Comparison of ENCODE assay signal across 8 mouse cellular contexts in the genomic region with DNA sequence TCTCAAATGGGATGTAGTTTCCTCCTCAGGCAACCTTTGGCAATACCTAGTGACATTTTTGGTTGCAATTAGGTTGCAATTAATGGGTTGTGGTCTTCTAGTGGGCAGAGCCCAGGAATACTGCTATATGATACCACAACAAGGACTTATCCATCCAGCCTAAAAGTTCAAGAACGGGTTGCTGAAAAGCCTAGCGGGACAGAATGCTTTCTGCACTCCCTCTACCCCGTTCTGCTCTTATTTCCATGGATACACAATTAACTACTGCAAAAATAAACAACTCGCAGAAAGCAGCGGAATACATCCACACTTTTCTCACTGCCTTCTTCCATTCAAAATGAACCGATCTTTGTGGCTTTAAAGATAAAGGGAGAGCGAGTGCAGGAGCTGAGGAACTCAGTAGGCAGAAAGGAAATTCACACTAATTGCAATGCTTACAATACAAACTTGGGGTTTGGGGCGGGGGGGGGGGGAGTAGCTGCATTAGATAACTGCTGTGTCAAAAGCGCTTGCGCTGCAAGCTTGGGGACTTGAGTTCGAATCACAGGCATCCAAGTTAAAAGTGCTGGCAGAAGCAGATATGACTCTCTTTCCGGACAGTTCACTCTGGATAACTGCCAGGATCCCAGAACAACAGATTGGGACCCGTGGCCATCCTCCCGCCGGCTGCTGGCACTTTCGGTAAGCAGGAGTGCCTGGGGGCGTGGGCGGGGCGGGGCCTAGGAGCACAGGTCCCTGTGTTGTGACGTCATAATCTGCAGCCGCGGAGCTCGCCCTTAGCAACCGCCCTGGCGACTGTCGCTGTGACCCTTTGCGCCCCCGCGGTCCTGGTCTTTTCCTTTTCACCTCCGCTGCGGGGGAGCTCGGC. TPM values are rescaled to one million over a fixed set of nuclear protein-coding genes. Genes with fewer than 3 reads are reported as not detected.
DNase-seq lines count a peak whose midpoint lies in the region; ATAC-seq and TF ChIP-seq lines count a peak whose summit lies in the region.

A gene (plus strand): TSS at position 766 of the 868 bp plus-strand sequence.

- peak within 1 kb of the TSS; percentile 74 for H3K4me2 ChIP-seq in intestine, postnatal 0 days (replicated peaks; ENCODE audit: low read depth)

- peak within 1 kb of the TSS; percentile 52 for H3K9ac ChIP-seq in intestine, postnatal 0 days (ENCODE audit: low read depth, low read length)

- intact Hi-C loops in left cerebral cortex, postnatal 36 days (cut with DNase I) = loop anchor here (5.0 kb wide), 1 partner anchor 55 kb away; no protein-coding TSS in a partner anchor

- peak; percentile 93 for DNase-seq in adrenal gland, postnatal 14 days
- peak; percentile 95 for DNase-seq in embryonic facial prominence, embryonic 10.5 days (ENCODE audit: low spot score)
- DNase-seq in left cerebral cortex, postnatal 36 days (ENCODE audit: low spot score in 2 of 2) = peak; percentile 87 to 90
- DNase-seq in midbrain, embryonic 10.5 days (ENCODE audit: low spot score) = peak; percentile 93
- DNase-seq in right cerebral cortex, postnatal 36 days (ENCODE audit: low spot score in 2 of 2) = peak; percentile 83 to 85
- DNase-seq in urinary bladder, postnatal 4 days (ENCODE audit: low spot score in 2 of 2) = peak; percentile 76 to 81

- WGBS in embryonic facial prominence, embryonic 10.5 days = 4% methylated on average over 32 of the region's 32 CpGs
- WGBS in intestine, postnatal 0 days = 3% methylated on average over 32 of the region's 32 CpGs
- 5% methylated on average over 32 of the region's 32 CpGs for WGBS in midbrain, embryonic 10.5 days

- ATAC-seq in granulocyte monocyte progenitor cell, adult 5-6 weeks (replicated peaks; ENCODE audit: poor library complexity, severe bottlenecking) = peak; percentile 100
- peak; percentile 91 for ATAC-seq in intestine, postnatal 0 days

- peaks cover 7% of the 10 kb centered on the region; the same call in 1 of the 2 replicates for H3K9me3 ChIP-seq in embryonic facial prominence, embryonic 10.5 days
- H3K9me3 ChIP-seq in intestine, postnatal 0 days (ENCODE audit: control insufficient read depth) = no peaks in the 10 kb centered on the region
- no peaks in the 10 kb centered on the region for H3K9me3 ChIP-seq in midbrain, embryonic 10.5 days (replicated peaks)

- peak within 1 kb of the TSS; percentile 87 for H3K27ac ChIP-seq in embryonic facial prominence, embryonic 10.5 days (replicated peaks)
- no peak within 1 kb of the TSS for H3K27ac ChIP-seq in intestine, postnatal 0 days (ENCODE audit: low read depth, low read length)
- H3K27ac ChIP-seq in midbrain, embryonic 10.5 days (replicated peaks) = peak within 1 kb of the TSS; percentile 89

- peaks cover under 1% of the 10 kb centered on the region; the same call in 1 of the 2 replicates for H3K36me3 ChIP-seq in embryonic facial prominence, embryonic 10.5 days (replicated peaks)
- H3K36me3 ChIP-seq in intestine, postnatal 0 days (ENCODE audit: control insufficient read depth, insufficient read depth) = no peaks in the 10 kb centered on the region
- H3K36me3 ChIP-seq in midbrain, embryonic 10.5 days = peaks cover under 1% of the 10 kb centered on the region; the same call in 1 of the 2 replicates

- H3K4me3 ChIP-seq in embryonic facial prominence, embryonic 10.5 days = peak within 1 kb of the TSS; percentile 89
- peak within 1 kb of the TSS; percentile 89 for H3K4me3 ChIP-seq in intestine, postnatal 0 days (ENCODE audit: low read depth, low read length)
- peak within 1 kb of the TSS; percentile 88 for H3K4me3 ChIP-seq in midbrain, embryonic 10.5 days

- no peak for TF ChIP-seq CTCF in intestine, postnatal 0 days (IDR thresholded peaks at IDR 0.05; ENCODE audit: low read depth)

- H3K4me1 ChIP-seq in embryonic facial prominence, embryonic 10.5 days = peaks cover 12% of the 10 kb centered on the region
- no peaks in the 10 kb centered on the region for H3K4me1 ChIP-seq in intestine, postnatal 0 days (replicated peaks; ENCODE audit: control insufficient read depth, insufficient read depth, low read length)
- H3K4me1 ChIP-seq in midbrain, embryonic 10.5 days = peaks cover 17% of the 10 kb centered on the region

- no peaks in the 10 kb centered on the region for H3K27me3 ChIP-seq in embryonic facial prominence, embryonic 10.5 days (replicated peaks; ENCODE audit: low read depth, poor library complexity, severe bottlenecking)
- H3K27me3 ChIP-seq in intestine, postnatal 0 days (replicated peaks; ENCODE audit: control insufficient read depth, insufficient read depth, low read length) = no peaks in the 10 kb centered on the region
- H3K27me3 ChIP-seq in midbrain, embryonic 10.5 days (ENCODE audit: low read depth, poor library complexity, severe bottlenecking) = no peaks in the 10 kb centered on the region

RNA-seq across cellular contexts. Expression of the gene that starts here (rescaled TPM):
- 9.9 and 10.4 TPM in 2 replicates for total RNA-seq in adrenal gland, postnatal 14 days (2021)
- polyA plus RNA-seq in embryonic facial prominence, embryonic 10.5 days (2016; fragmentation: Nextera tagmentation; extraction: Ambion mirVana) = 21.7 and 22.1 TPM in 2 replicates
- total RNA-seq in granulocyte monocyte progenitor cell, adult 5-6 weeks (2014; fragmentation: Nextera tagmentation) = 5.4 and 11.1 TPM in 2 replicates
- 9.1 and 9.6 TPM in 2 replicates for total RNA-seq in granulocyte monocyte progenitor cell, adult 5-6 weeks (2017)
- polyA plus RNA-seq in intestine, postnatal 0 days (2015; fragmentation: Nextera tagmentation; extraction: Ambion mirVana) = 2.7 and 3.3 TPM in 2 replicates
- 10 to 100 TPM; 29.1 to 40.2 TPM for total RNA-seq in left cerebral cortex, postnatal 36 days (2021)
- polyA plus RNA-seq in midbrain, embryonic 10.5 days (2016; fragmentation: Nextera tagmentation; extraction: Ambion mirVana) = 19.5 and 21.6 TPM in 2 replicates
